Comparison of ENCODE assay signal across 11 mouse cellular contexts in genomic region chr11:24202641-24203361, GRCm38 (mm10).
A peak's percentile ranks its signal among the peaks of the same experiment; 100 is the strongest.
DNase-seq lines count a peak whose midpoint lies in the region; ATAC-seq and TF ChIP-seq lines count a peak whose summit lies in the region.
"Had no signal": no experiment of that assay in that cellular context is flagged by ENCODE, and none has a peak within 500 bp of the region (broad histone marks: within the 10 kb centered on the region; RNA-seq: fewer than 3 reads in every experiment).

No protein-coding gene starts in this region.

- WGBS in forebrain, embryonic 14.5 days: 26% methylated on average over 7 of the region's 7 CpGs
- 26% methylated on average over 7 of the region's 7 CpGs for WGBS in forebrain, postnatal 0 days
- WGBS in lung, embryonic 14.5 days: 14% methylated on average over 7 of the region's 7 CpGs
- WGBS in limb, embryonic 12.5 days: 25% methylated on average over 7 of the region's 7 CpGs

- H3K27me3 ChIP-seq in forebrain, embryonic 14.5 days (replicated peaks; ENCODE audit: control insufficient read depth, insufficient read depth, low read length): no peaks in the 10 kb centered on the region
- H3K27me3 ChIP-seq in forebrain, postnatal 0 days (ENCODE audit: insufficient read depth, low read length): no peaks in the 10 kb centered on the region
- no peaks in the 10 kb centered on the region for H3K27me3 ChIP-seq in lung, embryonic 14.5 days (ENCODE audit: insufficient read depth, low read length)
- H3K27me3 ChIP-seq in limb, embryonic 12.5 days: no peaks in the 10 kb centered on the region
- H3K27me3 ChIP-seq: limb, embryonic 15.5 days; neural tube, embryonic 13.5 days had no signal

- no peaks in the 10 kb centered on the region for H3K36me3 ChIP-seq in forebrain, embryonic 14.5 days (ENCODE audit: control insufficient read depth, insufficient read depth, low read length)
- no peaks in the 10 kb centered on the region for H3K36me3 ChIP-seq in forebrain, postnatal 0 days (ENCODE audit: insufficient read depth)
- no peaks in the 10 kb centered on the region for H3K36me3 ChIP-seq in lung, embryonic 14.5 days (ENCODE audit: insufficient read depth)
- no peaks in the 10 kb centered on the region for H3K36me3 ChIP-seq in ES-E14 (ENCODE audit: control insufficient read depth, insufficient read depth, low read length, poor library complexity, severe bottlenecking)
- H3K36me3 ChIP-seq in limb, embryonic 12.5 days: no peaks in the 10 kb centered on the region
- H3K36me3 ChIP-seq: limb, embryonic 15.5 days; neural tube, embryonic 13.5 days had no signal

- ATAC-seq in forebrain, embryonic 14.5 days: peak; percentile 46; the same call in 1 of the 2 replicates
- no peak for ATAC-seq in forebrain, postnatal 0 days
- peak; percentile 89 for ATAC-seq in lung, embryonic 14.5 days (ENCODE audit: insufficient read depth)
- ATAC-seq in limb, embryonic 12.5 days (ENCODE audit: insufficient number of reproducible peaks, insufficient read depth, low FRiP score, low TSS enrichment, low read depth): 0 out of 2 replicates have a peak, but pooled peaks have one; percentile 57

- no peak overlapping the region for H3K4me3 ChIP-seq in forebrain, embryonic 14.5 days (ENCODE audit: low read depth, low read length)
- no peak overlapping the region for H3K4me3 ChIP-seq in forebrain, postnatal 0 days (ENCODE audit: low read depth, low read length)
- H3K4me3 ChIP-seq in lung, embryonic 14.5 days (ENCODE audit: low read depth, low read length): no peak overlapping the region
- no peak overlapping the region for H3K4me3 ChIP-seq in ES-E14 (ENCODE audit: insufficient read depth in 1 of 2, low read depth in 1 of 2, low read length in 2 of 2, poor library complexity in 1 of 2, severe bottlenecking in 1 of 2)
- no peak overlapping the region for H3K4me3 ChIP-seq in limb, embryonic 12.5 days (replicated peaks)
- H3K4me3 ChIP-seq: limb, embryonic 15.5 days; neural tube, embryonic 13.5 days had no signal

- no peaks in the 10 kb centered on the region for H3K9me3 ChIP-seq in forebrain, embryonic 14.5 days (replicated peaks; ENCODE audit: control insufficient read depth, low read length)
- H3K9me3 ChIP-seq in forebrain, postnatal 0 days (ENCODE audit: low read length): no peaks in the 10 kb centered on the region
- no peaks in the 10 kb centered on the region for H3K9me3 ChIP-seq in lung, embryonic 14.5 days (ENCODE audit: low read depth, low read length)
- no peaks in the 10 kb centered on the region for H3K9me3 ChIP-seq in ES-E14 (ENCODE audit: control insufficient read depth, insufficient read depth, low read depth, low read length)
- no peaks in the 10 kb centered on the region for H3K9me3 ChIP-seq in limb, embryonic 12.5 days
- H3K9me3 ChIP-seq: limb, embryonic 15.5 days; neural tube, embryonic 13.5 days had no signal

- H3K4me2 ChIP-seq in forebrain, embryonic 14.5 days (ENCODE audit: low read length): no peak overlapping the region
- no peak overlapping the region for H3K4me2 ChIP-seq in forebrain, postnatal 0 days (ENCODE audit: low read depth)
- peak overlapping the region; percentile 21 for H3K4me2 ChIP-seq in lung, embryonic 14.5 days
- peak overlapping the region; percentile 25; the same call in 1 of the 2 replicates for H3K4me2 ChIP-seq in limb, embryonic 12.5 days
- H3K4me2 ChIP-seq: limb, embryonic 15.5 days; neural tube, embryonic 13.5 days had no signal

- no peak overlapping the region for H3K27ac ChIP-seq in forebrain, embryonic 14.5 days (ENCODE audit: low read depth, low read length)
- no peak overlapping the region for H3K27ac ChIP-seq in forebrain, postnatal 0 days (ENCODE audit: low read depth, low read length)
- 0 out of 2 replicates have a peak overlapping the region, but pooled peaks have one; percentile 18 for H3K27ac ChIP-seq in lung, embryonic 14.5 days (ENCODE audit: low read depth)
- no peak overlapping the region for H3K27ac ChIP-seq in ES-E14 (ENCODE audit: insufficient read depth, low read depth, low read length, poor library complexity, severe bottlenecking)
- peak overlapping the region; percentile 37; the same call in 1 of the 2 replicates for H3K27ac ChIP-seq in limb, embryonic 12.5 days
- H3K27ac ChIP-seq: limb, embryonic 15.5 days; neural tube, embryonic 13.5 days had no signal

- in situ Hi-C loops in ES-E14 (cut with MboI; ENCODE audit: low sequenced_read_pairs in 2 of 2, unreplicated experiment in 2 of 2): no loop called here

- peaks cover 7% of the 10 kb centered on the region; the same call in 1 of the 2 replicates for H3K4me1 ChIP-seq in forebrain, embryonic 14.5 days (ENCODE audit: control insufficient read depth, insufficient read depth, low read length)
- no peaks in the 10 kb centered on the region for H3K4me1 ChIP-seq in forebrain, postnatal 0 days (ENCODE audit: insufficient read depth)
- H3K4me1 ChIP-seq in lung, embryonic 14.5 days (ENCODE audit: insufficient read depth): peaks cover 6% of the 10 kb centered on the region; the same call in 1 of the 2 replicates
- H3K4me1 ChIP-seq in ES-E14 (ENCODE audit: control insufficient read depth in 2 of 2, insufficient read depth in 2 of 2, low read length in 2 of 2, poor library complexity in 1 of 2): peaks cover 4 to 8% of the 10 kb centered on the region in 2 experiments
- H3K4me1 ChIP-seq in limb, embryonic 12.5 days (replicated peaks): peaks cover 35% of the 10 kb centered on the region

- DNase-seq in forebrain, embryonic 14.5 days (ENCODE audit: low spot score): no peak
- DNase-seq in forebrain, postnatal 0 days: no peak
- peak; percentile 56 for DNase-seq in lung, embryonic 14.5 days
- no peak for DNase-seq in lung, postnatal 25 days (ENCODE audit: low spot score)
- DNase-seq in ES-E14 (ENCODE audit: low read depth, low spot score): peak; percentile 33
- no peak for DNase-seq in right cerebral cortex, postnatal 25 days
- DNase-seq in Muller cell, postnatal 12 days (ENCODE audit: inconsistent ontology term): no peak
- DNase-seq: heart, adult 18-20 months had no signal

- H3K9ac ChIP-seq in forebrain, embryonic 14.5 days (ENCODE audit: low read length): no peak overlapping the region
- no peak overlapping the region for H3K9ac ChIP-seq in forebrain, postnatal 0 days
- H3K9ac ChIP-seq in lung, embryonic 14.5 days: no peak overlapping the region
- H3K9ac ChIP-seq in ES-E14 (ENCODE audit: insufficient read depth, low read depth, low read length, poor library complexity, severe bottlenecking): no peak overlapping the region
- H3K9ac ChIP-seq in limb, embryonic 12.5 days (replicated peaks): no peak overlapping the region
- H3K9ac ChIP-seq: limb, embryonic 15.5 days; neural tube, embryonic 13.5 days had no signal

- no peak for TF ChIP-seq CTCF in forebrain, postnatal 0 days (IDR thresholded peaks at IDR 0.05; ENCODE audit: low read depth)
- no peak for TF ChIP-seq CTCF in lung, embryonic 14.5 days (IDR thresholded peaks at IDR 0.05; ENCODE audit: low read depth)

TF ChIP-seq in ES-E14, 5 proteins besides CTCF, POLR2A, EP300 and RAD21:
- no peak for TF ChIP-seq ZNF384 (IDR thresholded peaks at IDR 0.05; ENCODE audit: low read depth, low read length)
- TF ChIP-seq ZC3H11A (IDR thresholded peaks at IDR 0.05; ENCODE audit: borderline replicate concordance, low read depth, low read length): no peak
- TF ChIP-seq MAFK (IDR thresholded peaks at IDR 0.05; ENCODE audit: insufficient read depth, low read depth, low read length): no peak
- TF ChIP-seq CHD2 (IDR thresholded peaks at IDR 0.05; ENCODE audit: low read depth, low read length): no peak
- TF ChIP-seq HCFC1 (IDR thresholded peaks at IDR 0.05; ENCODE audit: borderline replicate concordance, insufficient read depth, low read length): no peak
TF ChIP-seq in ES-E14: peak in this region for 0.

Comparison
In these comparisons a context has a peak if more than half of its experiments do, and no peak if none do; other contexts are left out.
1. DNase-seq: peak in lung, embryonic 14.5 days (single experiment) and ES-E14 (single experiment); none in forebrain, embryonic 14.5 days (single experiment), forebrain, postnatal 0 days (single experiment), lung, postnatal 25 days (single experiment), right cerebral cortex, postnatal 25 days (single experiment) and Muller cell, postnatal 12 days (single experiment).
2. H3K27ac ChIP-seq: peak in lung, embryonic 14.5 days (single experiment) and limb, embryonic 12.5 days (single experiment); none in forebrain, embryonic 14.5 days (single experiment), forebrain, postnatal 0 days (single experiment) and ES-E14 (single experiment).
3. H3K4me2 ChIP-seq: peak in lung, embryonic 14.5 days (single experiment) and limb, embryonic 12.5 days (single experiment); none in forebrain, embryonic 14.5 days (single experiment) and forebrain, postnatal 0 days (single experiment).